Mouse (Mus musculus) limb, embryonic 13.5 days (tissue): ENCODE results near the gene Mecom. TPM values are rescaled to one million over a fixed set of nuclear protein-coding genes. Genes with fewer than 3 reads are reported as not detected.
A peak's percentile ranks its signal among the peaks of the same experiment; 100 is the strongest.

Source experiments
- ATAC-seq: fragments of 200-750 bp; cut with Nextera tagmentation; 2 replicates; pipeline ENCODE4 v1.8.0; 2017; ENCODE audit warnings: low read depth, moderate number of reproducible peaks, moderate TSS enrichment; ENCODE audit not compliant: low FRiP score
- H3K27ac ChIP-seq: fragments of 300-500 bp; sonication (generic); 2 replicates; pipeline ENCODE4 v1.5.1; 2015; ENCODE audit warnings: inconsistent platforms, mild to moderate bottlenecking, moderate library complexity
- H3K27me3 ChIP-seq: fragments of 300-500 bp; sonication (generic); 2 replicates; pipeline ENCODE4 v1.6.1; 2015; ENCODE audit warnings: mild to moderate bottlenecking, inconsistent platforms
- H3K36me3 ChIP-seq: fragments of 300-500 bp; sonication (generic); 2 replicates; pipeline ENCODE4 v1.6.1; 2015; ENCODE audit warnings: inconsistent platforms, mild to moderate bottlenecking, moderate library complexity
- H3K4me1 ChIP-seq: fragments of 300-500 bp; sonication (generic); 2 replicates; pipeline ENCODE4 v1.6.1; 2015; ENCODE audit warnings: inconsistent platforms
- H3K4me2 ChIP-seq: fragments of 300-500 bp; sonication (generic); replicated peaks from 2 replicates; pipeline ENCODE4 v1.6.1; 2015; ENCODE audit warnings: inconsistent platforms, mild to moderate bottlenecking, moderate library complexity
- H3K4me3 ChIP-seq: fragments of 300-500 bp; sonication (generic); 2 replicates; pipeline ENCODE4 v1.5.1; 2015; ENCODE audit warnings: moderate library complexity, mild to moderate bottlenecking, inconsistent platforms
- H3K9ac ChIP-seq: fragments of 300-500 bp; sonication (generic); 2 replicates; pipeline ENCODE4 v1.6.1; 2015; ENCODE audit warnings: mild to moderate bottlenecking, inconsistent platforms
- H3K9me3 ChIP-seq: fragments of 300-500 bp; sonication (generic); 2 replicates; pipeline ENCODE4 v1.6.1; 2016; ENCODE audit warnings: inconsistent platforms
- WGBS: fragments of 180-500 bp; shearing (Covaris S2); methylation state at CpG from one replicate; pipeline ENCODE4 v1.1.7; 2015; 5-methylcytosine and 5-hydroxymethylcytosine counted together
- polyA plus RNA-seq: library from polyadenylated mRNA; unstranded; fragments of >200 nt; fragmentation: Nextera tagmentation; extraction: Ambion mirVana; gene quantifications from 2 replicates; pipeline ENCODE4 v1.2.1, GENCODE M21; 2015

Gene Mecom
- polyA plus RNA-seq, 1 experiment from 2014 or later = 90.7 TPM

GRCm38 (mm10) chr3:30254451-30254850, 293.4 kb downstream of the Mecom start:
- H3K4me2 ChIP-seq = no peak overlapping the region
- no peaks in the 10 kb centered on the region for H3K9me3 ChIP-seq
- no peak overlapping the region for H3K4me3 ChIP-seq
- peaks cover 19% of the 10 kb centered on the region for H3K4me1 ChIP-seq
- ATAC-seq = no peak
- no peak overlapping the region for H3K9ac ChIP-seq
- 70% methylated on average over 7 of the region's 7 CpGs for WGBS
- no peak overlapping the region for H3K27ac ChIP-seq
- H3K36me3 ChIP-seq = no peaks in the 10 kb centered on the region
- no peaks in the 10 kb centered on the region for H3K27me3 ChIP-seq

GRCm38 (mm10) chr3:30253714-30254113, 294.1 kb downstream of the Mecom start:
- no peaks in the 10 kb centered on the region for H3K36me3 ChIP-seq
- H3K9ac ChIP-seq = no peak overlapping the region
- no peak overlapping the region for H3K27ac ChIP-seq
- ATAC-seq = no peak
- 85% methylated on average over 5 of the region's 5 CpGs for WGBS
- no peaks in the 10 kb centered on the region for H3K27me3 ChIP-seq
- no peaks in the 10 kb centered on the region for H3K9me3 ChIP-seq
- H3K4me1 ChIP-seq = peaks cover 22% of the 10 kb centered on the region
- H3K4me3 ChIP-seq = no peak overlapping the region
- no peak overlapping the region for H3K4me2 ChIP-seq

GRCm38 (mm10) chr3:30248656-30249384, 299.0 kb downstream of the Mecom start:
- 59% methylated on average over 4 of the region's 4 CpGs for WGBS
- Histone ChIP-seq H3K9ac (no peak overlapping the region), H3K4me1 (peaks cover 47% of the 10 kb centered on the region), H3K27me3 (no peaks in the 10 kb centered on the region), H3K4me2 (no peak overlapping the region), H3K27ac (no peak overlapping the region), H3K36me3 (no peaks in the 10 kb centered on the region), H3K4me3 (no peak overlapping the region), H3K9me3 (no peaks in the 10 kb centered on the region)
- ATAC-seq = no peak

GRCm38 (mm10) chr3:30247256-30247655, 300.6 kb downstream of the Mecom start:
- Histone ChIP-seq H3K4me2 (no peak overlapping the region), H3K27me3 (no peaks in the 10 kb centered on the region), H3K9me3 (no peaks in the 10 kb centered on the region), H3K4me1 (peaks cover 56% of the 10 kb centered on the region), H3K27ac (peak overlapping the region; percentile 52; the same call in 1 of the 2 replicates), H3K9ac (no peak overlapping the region), H3K4me3 (no peak overlapping the region), H3K36me3 (no peaks in the 10 kb centered on the region)
- WGBS = 51% methylated on average over 5 of the region's 5 CpGs
- ATAC-seq = no peak

GRCm38 (mm10) chr3:30246431-30247041, 301.3 kb downstream of the Mecom start:
- no peak overlapping the region for H3K9ac ChIP-seq
- H3K27ac ChIP-seq = peak overlapping the region; percentile 52; the same call in 1 of the 2 replicates
- no peaks in the 10 kb centered on the region for H3K36me3 ChIP-seq
- peak; percentile 37; the same call in 1 of the 2 replicates for ATAC-seq
- no peaks in the 10 kb centered on the region for H3K27me3 ChIP-seq
- H3K4me3 ChIP-seq = no peak overlapping the region
- peak overlapping the region; percentile 17; the same call in 1 of the 2 replicates for H3K4me2 ChIP-seq
- 35% methylated on average over 12 of the region's 12 CpGs for WGBS
- peaks cover 58% of the 10 kb centered on the region for H3K4me1 ChIP-seq
- H3K9me3 ChIP-seq = no peaks in the 10 kb centered on the region

GRCm38 (mm10) chr3:30245950-30246349, 301.9 kb downstream of the Mecom start:
- 0 out of 2 replicates have a peak, but pooled peaks have one; percentile 30 for ATAC-seq
- Histone ChIP-seq H3K27me3 (no peaks in the 10 kb centered on the region), H3K9me3 (no peaks in the 10 kb centered on the region), H3K36me3 (no peaks in the 10 kb centered on the region), H3K27ac (peak overlapping the region; percentile 52; the same call in 1 of the 2 replicates), H3K4me1 (peaks cover 58% of the 10 kb centered on the region), H3K4me3 (no peak overlapping the region), H3K4me2 (0 out of 2 replicates have a peak overlapping the region, but pooled peaks have one; percentile 17), H3K9ac (no peak overlapping the region)
- 37% methylated on average over 5 of the region's 5 CpGs for WGBS

- Histone ChIP-seq H3K4me2 (peak overlapping the region; percentile 25), H3K36me3 (no peaks in the 10 kb centered on the region), H3K9me3 (no peaks in the 10 kb centered on the region), H3K4me3 (no peak overlapping the region), H3K9ac (peak overlapping the region; percentile 19; the same call in 1 of the 2 replicates), H3K27ac (peak overlapping the region; percentile 75), H3K4me1 (peaks cover 63% of the 10 kb centered on the region), H3K27me3 (no peaks in the 10 kb centered on the region)
- peak; percentile 62 for ATAC-seq
- 10% methylated on average over 7 of the region's 7 CpGs for WGBS
Observed at GRCm38 (mm10) chr3:30244401-30244871, 303.4 kb downstream of the Mecom start.

GRCm38 (mm10) chr3:30243776-30244275, 304.0 kb downstream of the Mecom start:
- 32% methylated on average over 8 of the region's 8 CpGs for WGBS
- no peak overlapping the region for H3K4me3 ChIP-seq
- H3K9ac ChIP-seq = no peak overlapping the region
- peak overlapping the region; percentile 12 for H3K4me2 ChIP-seq
- no peaks in the 10 kb centered on the region for H3K9me3 ChIP-seq
- H3K36me3 ChIP-seq = 0 out of 2 replicates have a peak, but pooled peaks cover 3% of the 10 kb centered on the region
- H3K27ac ChIP-seq = peak overlapping the region; percentile 75; the same call in 1 of the 2 replicates
- no peaks in the 10 kb centered on the region for H3K27me3 ChIP-seq
- H3K4me1 ChIP-seq = peaks cover 58% of the 10 kb centered on the region
- no peak for ATAC-seq

GRCm38 (mm10) chr3:30239416-30239815, 308.4 kb downstream of the Mecom start:
- Histone ChIP-seq H3K4me2 (no peak overlapping the region), H3K9ac (no peak overlapping the region), H3K36me3 (peaks cover 10% of the 10 kb centered on the region; the same call in 1 of the 2 replicates), H3K4me1 (peaks cover 22% of the 10 kb centered on the region), H3K27ac (no peak overlapping the region), H3K4me3 (no peak overlapping the region), H3K9me3 (no peaks in the 10 kb centered on the region), H3K27me3 (no peaks in the 10 kb centered on the region)
- 65% methylated on average over 1 of the region's 1 CpGs for WGBS
- no peak for ATAC-seq

- no peaks in the 10 kb centered on the region for H3K9me3 ChIP-seq
- peaks cover 9% of the 10 kb centered on the region for H3K4me1 ChIP-seq
- H3K27ac ChIP-seq = no peak overlapping the region
- H3K36me3 ChIP-seq = peaks cover 10% of the 10 kb centered on the region; the same call in 1 of the 2 replicates
- no peak overlapping the region for H3K4me2 ChIP-seq
- no peak for ATAC-seq
- 90% methylated on average over 5 of the region's 5 CpGs for WGBS
- no peak overlapping the region for H3K9ac ChIP-seq
- no peak overlapping the region for H3K4me3 ChIP-seq
- H3K27me3 ChIP-seq = no peaks in the 10 kb centered on the region
Observed at GRCm38 (mm10) chr3:30237493-30237892, 310.3 kb downstream of the Mecom start.

- H3K27ac ChIP-seq = no peak overlapping the region
- no peak for ATAC-seq
Observed at GRCm38 (mm10) chr3:30234018-30234417, 313.8 kb downstream of the Mecom start.

More at GRCm38 (mm10) chr3:30234018-30234417, 313.8 kb downstream of the Mecom start:
- no peaks in the 10 kb centered on the region for H3K9me3 ChIP-seq
- H3K4me2 ChIP-seq = no peak overlapping the region
- peaks cover 8% of the 10 kb centered on the region; the same call in 1 of the 2 replicates for H3K36me3 ChIP-seq
- 74% methylated on average over 1 of the region's 1 CpGs for WGBS
- H3K9ac ChIP-seq = no peak overlapping the region
- no peak overlapping the region for H3K4me3 ChIP-seq
- peaks cover 9% of the 10 kb centered on the region for H3K4me1 ChIP-seq
- no peaks in the 10 kb centered on the region for H3K27me3 ChIP-seq
